Mouse (Mus musculus) adrenal gland, postnatal 10 days (tissue): Measurements from ENCODE around the gene Kif1b. TPM values are rescaled to one million over a fixed set of nuclear protein-coding genes. Genes with fewer than 3 reads are reported as not detected.
"Not testable (repeated sequence)": the region's sequence is repeated elsewhere in the genome, so short reads cannot be mapped to it uniquely, and the experiment has no call there.

Experiments
- DNase-seq: peaks from one replicate; pipeline ENCODE4 v3.0.0; 2021; ENCODE audit warnings: mixed read lengths
- total RNA-seq, 2 experiments: library from RNA; stranded (reverse); gene quantifications; 2 replicates each; pipeline ENCODE4 v1.2.3; 2021

The Kif1b gene
- total RNA-seq, 2 experiments from 2014 or later = 105 to 154 TPM

DNA sequence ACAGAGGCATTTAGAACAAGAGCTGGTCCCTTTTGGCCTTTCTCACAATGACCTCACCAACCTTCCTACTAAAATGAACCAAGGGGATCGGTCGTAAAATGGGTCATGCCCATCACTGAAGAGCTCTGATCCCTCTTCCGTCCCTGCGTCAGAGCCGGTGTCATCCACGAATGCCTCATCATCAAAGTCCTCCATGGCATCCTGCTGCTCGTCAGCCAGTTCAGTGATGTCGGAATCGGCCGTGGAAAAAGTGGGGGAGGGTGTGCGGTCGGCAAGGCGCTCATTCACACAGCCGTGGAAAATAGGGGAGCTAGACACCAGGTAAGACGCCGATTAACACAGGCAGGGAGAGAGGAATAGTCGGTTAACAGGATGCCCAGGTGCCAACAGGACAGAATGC lies 87.0 kb downstream of the Kif1b start:
- DNase-seq = no peak

DNA sequence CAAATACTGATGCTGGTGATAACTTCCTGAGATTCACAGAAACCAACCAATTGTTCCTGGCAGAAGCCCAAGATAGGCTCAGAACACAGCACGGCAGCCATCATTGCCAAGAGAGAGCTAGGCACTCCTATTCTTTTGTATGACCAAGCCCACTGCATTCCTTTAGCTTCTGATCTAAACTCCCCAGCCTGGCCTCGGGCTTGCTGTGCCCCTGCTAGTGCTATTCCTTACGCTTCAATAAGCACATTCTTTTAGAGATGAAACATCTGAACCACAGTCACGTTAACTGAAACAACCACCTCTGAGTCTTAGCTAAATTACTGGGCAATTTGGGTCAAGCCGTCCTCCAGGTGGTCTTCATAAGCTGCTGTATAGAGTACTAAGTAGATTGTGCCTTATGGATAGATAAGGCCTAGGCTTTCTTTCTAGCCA lies 87.4 kb downstream of the Kif1b start:
- no peak for DNase-seq

DNA sequence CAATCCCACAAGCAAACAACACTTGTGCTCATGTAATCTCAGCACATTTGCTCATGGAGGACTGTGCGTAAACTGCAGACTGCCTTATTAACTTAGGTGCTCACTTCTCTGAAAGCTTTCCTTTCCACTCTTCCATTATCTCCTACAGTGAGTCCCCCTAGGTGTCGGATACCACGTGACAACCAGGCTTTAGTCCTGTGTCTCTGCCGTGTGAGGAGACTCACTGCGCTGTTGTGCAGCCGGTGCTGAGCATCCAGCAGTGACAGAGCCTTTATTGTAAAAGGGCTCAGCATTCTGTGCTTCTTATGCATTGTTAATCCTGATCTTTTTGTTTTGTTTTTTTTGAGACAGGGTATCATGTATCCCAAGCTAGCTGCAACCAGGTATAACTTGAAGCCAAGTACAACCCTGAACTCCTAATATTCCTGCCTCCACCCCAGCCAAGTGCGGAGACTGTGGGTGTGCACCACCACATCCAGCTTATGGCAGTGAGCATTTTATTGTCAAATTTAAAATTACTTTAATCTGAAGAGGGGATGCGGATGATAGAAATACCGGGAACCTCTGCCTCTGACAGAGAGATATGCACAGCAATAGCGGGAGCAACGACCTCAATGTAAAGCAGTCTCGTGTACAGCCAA lies 88.0 kb downstream of the Kif1b start:
- DNase-seq = no peak

DNA sequence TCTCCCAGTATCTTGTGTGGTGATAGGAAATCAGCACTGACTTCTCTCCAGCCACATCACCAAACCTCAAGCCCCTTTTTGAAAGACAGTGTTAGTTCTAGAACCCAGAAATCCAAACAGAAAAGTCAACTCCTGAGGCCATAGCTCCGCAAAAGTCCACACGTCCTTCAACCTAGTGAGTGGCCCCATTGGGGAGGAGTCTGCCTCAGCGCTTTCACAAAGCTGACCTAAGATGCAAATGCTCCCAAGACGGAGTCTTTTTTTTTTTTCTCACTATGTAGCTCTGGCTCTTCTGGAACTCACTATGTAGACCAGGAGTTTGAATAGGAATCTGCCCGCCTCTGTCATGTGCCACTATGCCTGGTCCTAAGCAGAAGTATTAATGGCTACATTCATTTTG lies 89.0 kb downstream of the Kif1b start:
- no peak for DNase-seq

DNA sequence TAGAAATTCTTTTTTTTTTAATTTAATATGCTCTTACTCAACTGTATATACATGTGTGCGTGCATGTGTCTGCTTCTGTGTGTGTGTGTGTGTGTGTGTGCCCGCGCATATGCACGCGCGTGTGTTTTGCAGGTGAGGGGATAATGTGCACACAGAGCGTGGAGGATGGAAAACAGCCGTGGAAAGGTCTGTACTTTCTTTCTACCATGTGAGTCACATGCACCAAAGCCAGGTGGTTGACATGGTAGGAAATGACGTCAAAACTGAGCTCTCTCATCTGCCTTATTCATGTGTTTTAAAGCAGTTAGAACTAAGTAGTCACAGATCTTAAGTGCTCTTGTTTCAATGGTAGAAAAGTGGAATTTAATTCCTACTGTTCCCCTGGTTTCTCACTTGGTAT lies 91.5 kb downstream of the Kif1b start:
- DNase-seq = no peak

DNA sequence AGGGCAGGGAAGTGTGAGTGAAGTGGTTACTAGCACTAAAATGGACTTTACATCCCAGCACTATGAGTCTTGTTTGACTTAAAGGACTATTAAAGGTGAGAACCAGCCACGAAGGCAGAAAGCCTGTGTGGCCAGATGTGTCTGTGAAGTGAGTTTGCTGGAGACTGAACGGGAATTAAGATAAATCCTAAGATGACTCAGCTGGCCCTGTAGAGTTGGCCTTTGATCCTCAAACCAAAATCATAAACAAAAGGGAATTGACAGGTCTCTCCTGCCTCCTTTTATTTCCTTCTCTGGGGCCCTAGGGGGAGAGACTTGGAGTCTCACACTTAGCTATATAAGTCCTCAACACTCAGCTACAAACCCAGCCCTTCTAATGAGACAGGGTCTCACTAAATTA lies 92.1 kb downstream of the Kif1b start:
- no peak for DNase-seq

DNA sequence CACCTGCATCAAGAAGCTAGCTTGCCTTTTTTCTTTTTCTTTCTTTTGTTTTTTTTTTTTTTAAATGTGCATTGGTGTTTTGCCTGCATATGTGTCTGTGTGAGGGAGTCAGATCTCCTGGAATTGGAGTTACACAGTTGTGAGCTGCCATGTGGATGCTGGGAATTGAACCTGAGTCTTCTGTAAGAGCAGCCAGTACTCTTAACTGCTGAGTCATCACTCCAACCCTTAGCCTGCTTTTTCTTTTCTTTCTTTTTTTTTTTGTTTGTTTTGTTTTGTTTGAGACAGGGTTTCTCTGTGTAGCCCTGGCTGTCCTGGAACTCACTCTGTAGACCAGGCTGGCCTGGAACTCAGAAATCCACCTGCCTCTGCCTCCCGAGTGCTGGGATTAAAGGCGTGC lies 93.0 kb downstream of the Kif1b start:
- not testable (repeated sequence) for DNase-seq

DNA sequence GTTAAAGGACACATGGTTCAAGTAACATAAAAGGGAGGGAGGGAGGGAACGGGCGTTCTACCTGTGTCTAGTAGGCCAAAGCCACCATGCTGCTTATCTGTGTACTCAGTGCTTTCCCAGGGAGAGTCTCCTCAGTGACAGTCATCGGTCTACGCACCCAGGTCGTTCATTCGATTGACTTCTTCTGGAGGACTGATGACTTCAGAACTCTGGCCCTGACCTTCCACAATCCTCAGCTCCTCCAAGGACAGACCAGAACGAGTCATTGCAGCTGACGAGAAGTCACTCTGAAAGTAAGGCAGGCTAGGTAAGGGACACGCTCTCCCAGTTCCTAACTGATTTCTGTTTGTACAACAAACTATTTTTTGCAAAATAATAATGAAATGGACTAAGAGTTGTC lies 94.0 kb downstream of the Kif1b start:
- peak; percentile 21 for DNase-seq

DNA sequence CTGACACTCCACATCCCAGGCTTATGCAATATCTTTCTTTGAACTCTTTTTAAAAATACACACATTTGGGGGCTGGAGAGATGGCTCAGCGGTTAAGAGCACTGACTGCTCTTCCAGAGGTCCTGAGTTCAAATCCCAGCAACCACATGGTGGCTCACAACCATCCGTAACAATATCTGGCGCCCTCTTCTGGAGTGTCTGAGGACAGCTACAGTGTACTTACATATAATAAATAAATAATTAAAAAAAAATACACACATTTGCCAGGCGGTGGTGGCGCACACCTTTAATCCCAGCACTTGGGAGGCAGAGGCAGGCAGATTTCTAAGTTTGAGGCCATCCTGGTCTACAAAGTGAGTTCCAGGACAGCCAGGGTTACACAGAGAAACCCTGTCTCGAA lies 96.1 kb downstream of the Kif1b start:
- not testable (repeated sequence) for DNase-seq

DNA sequence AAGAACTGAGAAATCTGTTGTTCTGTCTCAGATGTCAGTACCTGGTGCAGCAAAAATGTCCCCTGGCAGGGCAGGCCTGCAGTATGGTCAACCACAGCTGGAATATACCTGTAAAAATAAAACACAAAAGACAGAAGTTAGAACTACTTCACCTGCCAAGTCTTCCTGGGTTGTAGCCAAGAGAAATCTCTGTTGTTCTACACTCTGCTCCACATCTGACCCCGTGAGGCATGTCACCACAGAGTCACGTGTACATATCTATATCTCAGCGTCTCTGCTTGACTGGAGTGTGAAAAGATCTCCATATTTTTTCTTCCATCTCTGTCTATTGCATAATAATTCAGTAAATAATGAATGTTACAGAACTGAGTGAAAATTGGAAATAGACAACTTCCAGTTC lies 105.0 kb downstream of the Kif1b start:
- no peak for DNase-seq

DNA sequence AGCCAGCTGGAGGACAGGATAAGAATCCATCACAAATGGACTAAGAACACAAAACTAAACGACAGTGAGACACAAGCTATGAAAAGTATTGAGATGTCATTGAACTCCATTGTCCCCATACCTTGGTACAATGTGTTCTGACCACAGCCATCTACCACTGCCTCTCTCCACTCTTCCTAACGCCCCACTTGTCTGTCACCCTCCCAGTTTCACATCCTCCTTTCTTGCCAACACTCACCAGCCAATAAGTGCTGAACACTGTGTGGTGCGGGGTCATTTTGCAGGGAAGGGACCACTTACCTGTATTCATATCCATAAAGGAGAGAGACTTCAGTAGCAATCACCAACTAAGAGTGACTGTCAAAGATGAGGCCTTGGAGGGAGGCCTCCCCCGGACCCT lies 106.4 kb downstream of the Kif1b start:
- DNase-seq = no peak

DNA sequence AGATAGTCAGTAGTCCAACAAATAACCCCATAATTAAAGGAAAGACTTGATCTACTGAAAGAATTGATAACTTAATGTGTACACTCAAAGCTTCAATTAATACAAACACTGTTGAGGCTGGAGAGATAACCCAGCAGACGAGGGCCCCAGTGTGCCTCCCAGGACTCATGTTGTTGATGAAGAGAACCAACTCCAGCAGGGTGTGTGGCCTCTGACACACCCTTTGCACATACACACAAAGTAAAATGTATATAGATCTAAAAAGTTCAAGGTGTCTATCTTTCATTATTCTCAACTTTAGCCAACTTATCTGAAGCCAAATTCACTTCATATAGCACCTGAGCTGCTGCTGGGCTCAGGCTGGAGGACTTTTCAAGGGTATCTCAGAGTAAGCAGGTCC lies 110.3 kb downstream of the Kif1b start:
- DNase-seq = no peak

DNA sequence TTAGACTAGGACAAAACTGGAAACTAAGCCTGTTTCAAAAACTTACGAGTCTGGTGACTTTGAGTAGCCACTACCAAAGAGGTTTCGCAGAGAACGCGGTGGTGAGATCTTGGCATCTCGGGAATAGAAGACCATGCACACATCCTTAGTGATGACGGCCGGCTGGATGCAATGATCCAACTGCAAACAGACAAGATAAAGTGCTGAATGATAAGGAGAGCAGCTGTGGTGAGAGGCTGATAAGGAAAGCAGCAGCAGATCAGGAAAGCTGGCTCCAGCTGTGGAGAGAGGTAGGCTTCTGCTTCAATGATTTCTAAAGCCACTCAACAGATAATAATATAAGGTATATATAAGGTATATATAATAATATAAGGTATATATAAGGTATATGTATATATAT lies 116.4 kb downstream of the Kif1b start:
- no peak for DNase-seq

DNA sequence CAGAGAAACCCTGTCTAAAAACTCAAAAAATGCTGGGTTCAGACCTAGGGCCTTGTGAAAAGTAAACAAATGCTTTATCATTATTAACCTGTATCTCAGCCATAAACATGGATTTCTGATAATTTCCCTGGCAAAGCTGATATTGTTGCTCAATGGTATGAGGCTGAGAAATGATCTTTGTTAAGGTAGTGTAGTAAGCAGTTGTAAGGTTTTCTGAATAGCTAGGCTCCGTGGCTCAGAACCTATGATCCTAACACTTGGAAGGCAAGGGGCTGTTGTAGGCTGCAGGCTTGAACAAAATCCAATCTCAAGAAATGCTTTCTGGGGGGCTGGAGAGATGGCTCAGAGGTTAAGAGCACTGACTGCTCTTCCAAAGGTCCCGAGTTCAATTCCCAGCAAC lies 118.9 kb downstream of the Kif1b start:
- DNase-seq = no peak

DNA sequence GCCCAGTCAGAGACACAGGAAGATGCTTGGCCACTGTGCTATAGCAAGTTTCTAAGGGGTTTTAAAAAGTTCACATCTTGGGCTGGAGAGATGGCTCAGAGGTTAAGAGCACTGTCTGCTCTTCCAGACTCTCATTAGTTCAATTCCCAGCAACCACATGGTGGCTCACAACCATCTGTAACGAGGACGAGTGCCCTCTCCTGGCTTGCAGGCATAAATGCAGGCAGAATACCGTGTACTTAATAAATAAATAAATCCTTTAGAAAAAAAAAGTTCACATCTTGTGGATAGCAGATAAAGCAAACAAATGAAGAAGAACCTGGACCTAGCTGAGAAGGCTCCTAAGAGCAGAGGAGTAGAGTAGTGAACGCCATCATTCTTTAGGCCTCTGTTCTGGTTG lies 124.7 kb downstream of the Kif1b start:
- DNase-seq = no peak

DNA sequence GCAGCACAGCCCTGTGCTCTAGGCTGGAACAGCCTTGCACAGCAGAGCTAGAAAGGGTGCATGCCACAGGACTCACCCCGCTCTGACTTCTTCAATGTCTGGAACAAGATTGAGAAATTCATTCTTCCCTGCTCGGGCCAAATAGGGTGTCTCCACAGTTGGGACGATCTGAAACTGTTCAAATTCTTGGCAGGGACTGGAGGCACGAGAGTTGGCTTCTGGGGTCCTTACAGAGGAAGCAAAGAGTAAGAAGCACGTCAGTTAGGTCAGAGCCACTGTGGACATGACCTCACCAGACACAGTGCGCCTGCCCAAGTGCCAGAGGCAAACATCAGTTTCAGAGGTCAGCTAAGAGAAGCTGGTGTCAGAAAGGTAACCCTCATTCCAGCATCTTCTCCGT lies 125.3 kb downstream of the Kif1b start:
- no peak for DNase-seq

DNA sequence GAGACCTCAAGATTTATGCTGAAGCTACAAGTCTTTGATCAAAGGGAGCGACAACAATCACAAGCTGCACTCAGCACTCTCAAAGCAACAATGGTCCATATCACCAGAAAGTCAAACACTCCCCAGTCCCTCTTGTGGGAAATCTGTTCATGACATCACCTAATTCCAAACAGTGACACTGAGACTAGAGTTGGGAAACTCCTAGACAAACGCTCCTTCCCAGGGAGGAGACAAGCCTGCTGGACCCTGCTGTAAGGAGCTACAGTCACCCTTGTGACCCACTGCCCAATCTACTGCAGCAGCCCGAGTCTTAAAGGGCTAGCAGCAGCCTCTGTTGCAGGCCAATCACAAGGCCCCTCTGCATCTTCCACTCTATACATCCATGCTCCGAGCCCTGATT lies 127.9 kb downstream of the Kif1b start:
- DNase-seq = no peak

DNA sequence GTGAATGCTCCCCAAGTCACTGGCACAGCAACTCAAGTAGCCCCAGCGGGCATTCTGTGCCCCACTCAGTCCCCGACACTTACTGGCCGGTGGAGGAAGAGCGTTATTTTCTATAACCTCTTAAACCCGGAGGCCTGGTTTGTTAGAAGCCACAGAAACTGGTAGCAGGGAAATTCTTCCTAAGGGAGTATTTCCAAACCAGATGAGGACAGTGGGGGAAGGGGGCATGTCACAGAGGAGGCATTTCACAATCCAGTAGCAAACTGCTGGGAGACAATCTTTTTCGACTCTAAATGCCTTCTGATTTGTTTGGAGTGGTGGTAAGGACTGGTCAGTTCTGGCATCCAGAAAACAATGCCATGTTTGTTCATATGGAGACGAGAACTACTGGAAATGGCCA lies 128.3 kb downstream of the Kif1b start:
- peak; percentile 46 for DNase-seq

DNA sequence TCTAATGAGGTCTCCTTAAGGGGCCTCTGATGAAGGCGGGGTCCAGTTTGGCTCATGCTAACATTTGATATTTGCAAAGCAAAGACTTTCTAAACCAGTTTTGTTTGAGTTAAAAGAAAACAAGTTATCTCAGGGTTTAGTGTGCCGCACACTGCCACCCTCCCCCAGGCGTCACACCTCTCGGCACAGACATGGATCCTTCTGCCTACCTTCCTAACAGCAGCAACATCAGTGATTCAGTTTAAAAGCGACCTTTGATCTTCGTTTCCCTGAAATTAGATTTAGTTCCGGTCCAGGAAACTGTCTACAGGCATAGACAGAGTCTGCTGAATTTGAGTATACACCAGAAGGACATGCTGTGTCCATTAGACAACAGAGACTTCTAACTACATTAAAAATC lies 129.2 kb downstream of the Kif1b start:
- no peak for DNase-seq

DNA sequence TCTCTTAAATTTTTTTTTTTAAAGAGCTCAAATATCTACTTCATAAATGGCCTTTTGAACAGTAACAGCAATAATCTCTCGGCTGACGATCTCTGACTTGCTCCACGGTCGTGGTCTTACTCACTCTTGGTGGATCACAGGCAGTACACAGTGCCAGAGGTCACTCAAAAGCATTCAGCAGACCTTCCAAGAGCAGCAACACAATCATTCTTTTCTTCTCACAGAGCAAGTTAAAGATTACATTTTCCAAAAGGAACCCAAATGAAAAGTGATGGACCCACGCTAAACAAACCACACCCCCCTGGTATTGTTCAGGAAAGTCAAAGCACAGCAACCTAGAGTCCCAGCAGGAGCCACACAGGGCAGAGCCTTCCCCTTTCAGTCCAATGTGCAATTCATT lies 130.4 kb downstream of the Kif1b start:
- DNase-seq = peak; percentile 24

DNA sequence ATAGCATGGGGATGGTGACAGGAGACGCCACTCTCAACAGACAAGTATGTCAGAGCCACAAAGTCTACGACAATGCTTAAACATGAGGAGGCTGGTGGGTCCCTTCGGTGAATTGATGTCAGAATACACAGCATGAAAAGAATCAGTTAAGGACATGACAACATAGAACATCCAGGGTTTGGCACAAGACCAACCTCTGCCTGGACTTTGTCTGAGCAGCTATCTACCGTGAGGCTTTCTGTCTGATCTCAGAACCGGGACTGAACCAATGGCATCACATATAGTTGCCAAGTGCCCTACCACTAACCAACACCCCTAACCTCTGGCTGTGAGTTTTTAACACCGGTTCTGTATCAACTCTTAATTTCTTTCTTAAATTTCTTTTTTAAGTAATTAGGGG lies 130.8 kb downstream of the Kif1b start:
- DNase-seq = no peak

DNA sequence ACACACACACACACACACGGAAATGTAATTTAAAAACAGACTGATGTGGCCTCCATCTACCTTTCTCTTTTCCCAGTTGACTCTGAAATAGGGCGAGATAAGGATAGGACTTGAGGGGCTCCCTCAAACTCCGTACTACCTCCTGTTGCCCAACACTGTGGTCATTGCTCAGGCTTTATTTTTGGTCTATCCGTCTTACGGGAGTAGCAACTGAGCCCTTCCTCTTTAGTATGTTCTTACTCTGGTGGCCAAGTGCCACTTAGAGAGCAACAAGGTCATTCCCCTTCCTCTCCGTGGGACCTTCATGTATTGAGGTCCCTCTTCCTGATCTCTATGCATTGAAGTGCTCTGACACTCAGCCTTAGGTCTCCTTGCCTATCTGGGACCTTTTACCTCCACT lies 133.8 kb downstream of the Kif1b start:
- no peak for DNase-seq

DNA sequence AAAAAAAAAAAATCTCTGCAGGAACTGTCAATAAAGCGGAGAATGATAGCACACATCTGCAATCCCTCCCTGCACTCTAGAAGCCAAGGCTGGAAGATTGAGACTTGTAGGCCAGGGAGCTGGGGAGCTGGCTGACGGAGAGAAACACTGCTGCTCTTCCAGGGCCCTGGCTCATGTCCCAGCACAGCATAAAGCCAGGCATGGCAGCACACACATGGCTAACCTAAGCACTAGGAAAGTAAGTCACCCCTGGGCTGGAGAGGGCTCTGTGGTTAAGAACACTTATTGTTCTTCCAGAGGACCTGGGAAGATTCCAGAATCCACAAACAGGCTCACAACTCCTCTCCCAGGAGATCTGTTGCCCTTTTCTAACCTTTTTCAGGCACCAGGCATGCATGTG lies 134.8 kb downstream of the Kif1b start:
- DNase-seq = peak; percentile 75

DNA sequence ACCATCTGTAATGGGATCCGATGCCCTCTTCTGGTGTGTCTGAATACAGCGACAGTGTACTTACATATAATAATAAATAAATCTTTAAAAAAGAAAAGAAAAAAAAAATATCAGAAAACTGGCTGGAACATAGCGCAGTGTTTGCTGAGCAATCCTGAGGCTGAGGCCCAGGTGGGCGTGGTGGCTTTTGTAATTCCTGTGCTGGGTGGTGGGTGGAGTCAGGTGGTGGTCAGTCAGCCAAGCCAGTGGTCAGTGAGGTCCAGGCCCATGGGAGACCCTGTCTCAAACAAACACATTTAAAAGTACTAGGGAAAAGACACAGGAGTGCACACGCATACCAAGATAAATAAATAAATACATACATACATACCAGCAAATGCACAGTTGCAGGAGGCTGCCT lies 135.4 kb downstream of the Kif1b start:
- peak; percentile 66 for DNase-seq

DNA sequence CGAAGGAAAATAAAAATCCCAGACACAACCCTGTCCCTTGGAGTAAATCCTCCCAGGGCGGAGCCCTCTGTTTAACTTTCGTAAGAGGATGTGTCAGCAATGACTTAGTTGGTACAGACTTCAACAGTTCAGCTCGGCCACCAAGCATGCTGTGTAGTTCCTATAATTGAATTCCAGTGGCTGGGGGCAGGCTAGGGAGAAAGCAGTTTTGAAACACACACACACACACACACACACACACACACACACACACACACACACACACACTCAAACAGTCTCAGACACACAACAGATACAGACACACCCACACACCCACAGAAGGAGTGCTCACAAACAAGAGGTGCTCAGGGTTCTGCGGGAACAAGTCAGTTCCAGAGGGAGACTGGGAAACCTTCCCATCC lies 135.9 kb downstream of the Kif1b start:
- peak; percentile 61 for DNase-seq
